Mouse (Mus musculus): Measurements from ENCODE around the gene Fam189a2.

GRCm38 (mm10) chr19:24075927-24076326 is 45.1 kb upstream of the Fam189a2 start:
- TF ChIP-seq CTCF (IDR thresholded peaks at IDR 0.05; ENCODE audit: extremely low read depth, insufficient read depth, low read length) = no peak
- TF ChIP-seq POLR2A (IDR thresholded peaks at IDR 0.05; ENCODE audit: extremely low read depth, insufficient read depth, low read length) = no peak

Data from cortical plate, adult 2 months (tissue).